Mouse (Mus musculus) megakaryocyte, embryonic 14.5 days (primary cell): ENCODE results near the gene Vps37b.

Experiments
- FLI1 ChIP-seq: IDR thresholded peaks from 2 replicates; pipeline ENCODE4 v1.6.1; 2012; ENCODE audit warnings: low read length, inconsistent platforms, mixed read lengths
- GATA1 ChIP-seq: IDR thresholded peaks from 3 replicates; pipeline ENCODE4 v1.6.1; 2012; ENCODE audit warnings: mixed read lengths, low read length, inconsistent platforms, borderline replicate concordance

DNA sequence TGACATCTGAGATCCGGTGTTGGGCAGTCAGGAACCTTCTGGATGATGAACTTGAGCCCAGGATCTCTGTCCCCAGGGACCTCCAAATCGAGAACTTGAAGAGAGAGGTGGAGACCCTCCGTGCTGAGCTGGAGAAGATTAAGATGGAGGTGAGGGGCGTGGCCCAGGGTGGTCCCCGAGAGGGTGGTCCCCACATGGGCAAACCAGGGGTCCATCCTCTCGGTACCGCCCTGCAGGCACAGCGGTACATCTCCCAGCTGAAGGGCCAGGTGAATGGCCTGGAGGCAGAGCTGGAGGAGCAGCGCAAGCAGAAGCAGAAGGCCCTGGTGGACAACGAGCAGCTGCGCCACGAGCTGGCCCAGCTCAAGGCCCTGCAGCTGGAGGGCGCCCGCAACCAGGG lies 35.4 kb downstream of the Vps37b start:
- TF ChIP-seq GATA1 (no peak), FLI1 (no peak)
